Mouse (Mus musculus): ENCODE results near the gene Pcna. TPM values are rescaled to one million over a fixed set of nuclear protein-coding genes. Genes with fewer than 3 reads are reported as not detected.

Gene Pcna
- polyA plus RNA-seq, 1 experiment from 2014 or later, result 120 TPM

DNA sequence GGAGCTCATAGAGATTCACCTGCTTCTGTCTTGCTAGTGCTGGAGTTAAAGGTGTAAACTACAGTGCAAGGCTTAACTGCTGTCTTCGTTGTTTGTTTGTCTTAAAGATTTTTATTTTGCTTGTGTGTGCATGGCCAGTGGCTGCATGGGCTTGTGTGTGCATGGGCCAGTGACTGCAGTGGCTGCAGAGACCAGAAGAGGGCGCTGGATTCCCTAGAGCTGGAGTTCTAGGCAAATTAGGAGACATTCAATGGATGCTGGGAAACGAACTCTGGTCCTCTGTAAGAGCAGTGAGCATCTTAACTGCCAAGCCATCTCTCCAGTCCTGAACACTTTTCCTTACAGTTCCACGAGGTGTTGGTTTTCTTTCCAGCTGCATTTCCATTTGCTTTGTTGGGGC lies 22.4 kb upstream of the Pcna start:
- DNase-seq (ENCODE audit: low read depth, low spot score) (no peak), ATAC-seq (no peak)
- in situ Hi-C loops (cut with MboI; ENCODE audit: low pct_unique_long_range_greater_than_20kb), result no loop called here
- ChIA-PET CTCF (interaction anchor here (1.4 kb wide), 1 partner anchor 13 kb away, joined by 3 read pairs; the partner anchor contains the start of gene Cds2), POLR2A (no interaction called here)
- H3K27me3 ChIP-seq, result no peaks in the 10 kb centered on the region
- TF ChIP-seq CTCF (IDR thresholded peaks at IDR 0.05), result peak; percentile 40

- CTCF ChIA-PET, result interaction anchor here (0.8 kb wide), 1 partner anchor 44 kb away, joined by 3 read pairs; no protein-coding TSS in a partner anchor
- DNase-seq (ENCODE audit: low read depth, low spot score) (no peak), ATAC-seq (no peak)
- POLR2A ChIA-PET, result no interaction called here
- H3K27me3 ChIP-seq, result no peaks in the 10 kb centered on the region
- no peak for TF ChIP-seq CTCF (IDR thresholded peaks at IDR 0.05)
- in situ Hi-C loops (cut with MboI; ENCODE audit: low pct_unique_long_range_greater_than_20kb), result no loop called here
Measured at GRCm38 (mm10) chr2:132272694-132273389, 19.7 kb upstream of the Pcna start.

DNA sequence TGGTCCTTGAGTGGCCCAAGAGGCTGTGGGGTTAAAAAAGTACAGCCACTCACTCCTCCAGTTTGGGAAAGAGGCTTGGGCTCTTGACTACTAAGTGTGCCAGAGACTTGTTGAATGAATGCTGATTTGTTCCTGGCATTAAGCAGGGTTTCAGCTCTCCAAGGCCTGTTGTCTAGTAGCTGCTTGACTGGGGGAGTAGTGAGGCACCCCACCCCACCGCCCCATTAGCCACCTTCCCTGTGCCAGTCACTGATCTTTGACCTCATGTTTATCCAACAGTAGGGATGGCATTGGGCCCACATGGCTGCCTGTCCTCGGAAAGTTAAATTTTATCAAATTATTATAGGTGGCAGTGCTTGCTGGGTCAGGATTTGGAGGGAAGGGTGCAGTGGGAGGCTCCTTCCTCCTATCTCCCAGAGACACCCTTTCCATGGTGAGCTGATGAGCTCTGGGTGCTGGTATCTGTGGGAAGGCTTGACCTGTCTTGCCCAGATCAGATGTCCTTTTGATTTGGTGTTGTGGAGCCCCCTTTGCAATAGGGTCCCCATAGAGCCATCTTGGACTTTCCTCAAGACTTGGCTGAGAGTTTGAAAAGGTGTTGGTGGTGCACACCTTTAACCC lies 17.3 kb upstream of the Pcna start:
- in situ Hi-C loops (cut with MboI; ENCODE audit: low pct_unique_long_range_greater_than_20kb), result no loop called here
- ChIA-PET CTCF (interaction anchor here (1.4 kb wide), 1 partner anchor 13 kb away, joined by 4 read pairs; no protein-coding TSS in a partner anchor), POLR2A (no interaction called here)
- H3K27me3 ChIP-seq, result no peaks in the 10 kb centered on the region
- ATAC-seq (no peak), DNase-seq (ENCODE audit: low read depth, low spot score) (no peak)
- TF ChIP-seq CTCF (IDR thresholded peaks at IDR 0.05), result no peak

DNA sequence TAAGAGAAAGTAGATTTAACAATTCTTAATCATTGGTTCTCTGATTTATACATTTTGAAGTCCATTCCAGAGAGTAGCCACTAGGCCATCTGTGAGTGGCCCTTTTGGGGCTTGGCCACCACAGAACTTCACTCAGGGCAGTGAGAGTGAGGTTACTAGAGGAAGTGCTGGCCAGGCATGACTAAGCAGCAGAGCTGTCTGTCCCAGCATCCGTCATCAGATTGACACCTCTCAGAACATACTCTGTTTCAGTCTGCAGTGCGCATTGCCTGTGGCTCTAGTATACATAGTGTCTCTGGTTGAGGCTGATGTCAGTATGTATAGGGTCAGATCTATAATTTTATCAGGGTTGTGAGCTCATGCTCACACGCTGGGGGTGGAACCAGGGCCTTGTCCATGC lies 16.1 kb upstream of the Pcna start:
- CTCF ChIA-PET, result no interaction called here
- no peaks in the 10 kb centered on the region for H3K27me3 ChIP-seq
- no peak for TF ChIP-seq CTCF (IDR thresholded peaks at IDR 0.05)
- in situ Hi-C loops (cut with MboI; ENCODE audit: low pct_unique_long_range_greater_than_20kb), result no loop called here
- POLR2A ChIA-PET, result no interaction called here
- ATAC-seq (no peak), DNase-seq (ENCODE audit: low read depth, low spot score) (no peak)

- DNase-seq (ENCODE audit: low read depth, low spot score), result no peak
- ATAC-seq, result no peak
- no peaks in the 10 kb centered on the region for H3K27me3 ChIP-seq
- in situ Hi-C loops (cut with MboI; ENCODE audit: low pct_unique_long_range_greater_than_20kb), result no loop called here
- no peak for TF ChIP-seq CTCF (IDR thresholded peaks at IDR 0.05)
- POLR2A ChIA-PET, result no interaction called here
- CTCF ChIA-PET, result no interaction called here
Measured at GRCm38 (mm10) chr2:132266086-132266485, 13.0 kb upstream of the Pcna start.

GRCm38 (mm10) chr2:132265196-132265595 lies 12.1 kb upstream of the Pcna start:
- ATAC-seq (no peak), DNase-seq (ENCODE audit: low read depth, low spot score) (no peak)
- no peaks in the 10 kb centered on the region for H3K27me3 ChIP-seq
- POLR2A ChIA-PET, result no interaction called here
- CTCF ChIA-PET, result interaction anchor here (1.2 kb wide), 1 partner anchor 39 kb away, joined by 3 read pairs; no protein-coding TSS in a partner anchor
- TF ChIP-seq CTCF (IDR thresholded peaks at IDR 0.05), result no peak
- in situ Hi-C loops (cut with MboI; ENCODE audit: low pct_unique_long_range_greater_than_20kb), result no loop called here

- DNase-seq (ENCODE audit: low read depth, low spot score) (no peak), ATAC-seq (no peak)
- H3K27me3 ChIP-seq, result no peaks in the 10 kb centered on the region
- TF ChIP-seq CTCF (IDR thresholded peaks at IDR 0.05), result no peak
- in situ Hi-C loops (cut with MboI; ENCODE audit: low pct_unique_long_range_greater_than_20kb), result no loop called here
- ChIA-PET POLR2A (interaction anchor here (0.6 kb wide), 1 partner anchor 50 kb away, joined by 3 read pairs; no protein-coding TSS in a partner anchor), CTCF (interaction anchor here (1.2 kb wide), 1 partner anchor 40 kb away, joined by 3 read pairs; no protein-coding TSS in a partner anchor)
Measured at GRCm38 (mm10) chr2:132264266-132264710, 11.2 kb upstream of the Pcna start.

GRCm38 (mm10) chr2:132263421-132264265 lies 10.5 kb upstream of the Pcna start:
- no peak for DNase-seq (ENCODE audit: low read depth, low spot score)
- POLR2A ChIA-PET, result no interaction called here
- in situ Hi-C loops (cut with MboI; ENCODE audit: low pct_unique_long_range_greater_than_20kb), result no loop called here

DNA sequence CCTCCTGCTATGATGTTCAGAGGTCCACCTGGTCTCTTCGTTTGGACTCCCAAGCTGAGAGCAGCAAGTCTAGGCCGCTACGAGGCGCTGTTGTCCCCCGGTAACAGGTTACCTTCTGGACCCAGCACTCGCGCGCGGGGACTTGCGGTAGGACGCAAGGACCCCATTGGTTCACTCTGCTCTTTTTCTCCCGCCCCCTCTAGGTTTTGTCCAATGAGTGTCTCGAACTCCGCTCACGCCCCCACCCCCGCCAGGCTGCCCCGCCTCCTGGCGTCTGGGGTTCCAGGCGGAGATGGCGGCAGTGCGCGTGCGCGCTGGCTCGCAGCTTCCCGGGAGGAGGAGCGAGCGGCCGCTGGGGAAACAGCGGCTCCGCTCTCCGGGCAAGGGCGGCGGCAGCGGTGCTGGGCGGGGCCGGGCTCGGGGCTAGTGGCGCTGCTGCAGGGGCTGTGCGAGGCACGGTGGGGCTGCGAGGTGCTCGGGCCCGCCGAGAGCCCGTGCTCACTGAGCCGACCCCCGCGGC lies 9.8 kb upstream of the Pcna start, which contains the start of gene Cds2:
TSS of gene Cds2 (plus strand) at position 270 of the 520 bp plus-strand sequence.
- in situ Hi-C loops (cut with MboI; ENCODE audit: low pct_unique_long_range_greater_than_20kb), result no loop called here
- POLR2A ChIA-PET, result interaction anchor here (0.7 kb wide), 1 partner anchor 28 kb away, joined by 4 read pairs; no protein-coding TSS in a partner anchor
- H3K27me3 ChIP-seq, result no peaks in the 10 kb centered on the region
- CTCF ChIA-PET, result interaction anchor here (1.1 to 1.6 kb wide), 3 partner anchors 9 to 17 kb away, joined by 3 read pairs; no protein-coding TSS in a partner anchor
- DNase-seq (ENCODE audit: low read depth, low spot score) (peak; percentile 95), ATAC-seq (peak; percentile 99)
- TF ChIP-seq CTCF (IDR thresholded peaks at IDR 0.05), result peak; percentile 89

More at GRCm38 (mm10) chr2:132263421-132264265, 10.5 kb upstream of the Pcna start:
- H3K27me3 ChIP-seq, result no peaks in the 10 kb centered on the region
- no peak for ATAC-seq
- CTCF ChIA-PET, result interaction anchor here (1.3 kb wide), 1 partner anchor 18 kb away, joined by 3 read pairs; no protein-coding TSS in a partner anchor
- no peak for TF ChIP-seq CTCF (IDR thresholded peaks at IDR 0.05)

- CTCF ChIA-PET, result interaction anchor here (1.1 to 1.6 kb wide), 3 partner anchors 8 to 16 kb away, joined by 3 read pairs; no protein-coding TSS in a partner anchor
- H3K27me3 ChIP-seq, result no peaks in the 10 kb centered on the region
- TF ChIP-seq CTCF (IDR thresholded peaks at IDR 0.05), result no peak
- POLR2A ChIA-PET, result interaction anchor here (0.7 kb wide), 1 partner anchor 29 kb away, joined by 4 read pairs; no protein-coding TSS in a partner anchor
- no peak for DNase-seq (ENCODE audit: low read depth, low spot score)
- ATAC-seq, result no peak
- in situ Hi-C loops (cut with MboI; ENCODE audit: low pct_unique_long_range_greater_than_20kb), result no loop called here
Measured at GRCm38 (mm10) chr2:132262175-132262574, 9.1 kb upstream of the Pcna start.

Data from Patski (cell line).